Mouse (Mus musculus): ENCODE data around the gene Hydin. TPM values are rescaled to one million over a fixed set of nuclear protein-coding genes. Genes with fewer than 3 reads are reported as not detected.

Gene Hydin
- polyA plus RNA-seq, 1 experiment from 2014 or later, result 0.36 TPM

GRCm38 (mm10) chr8:110645340-110645739 lies 378.6 kb downstream of the Hydin start:
- Histone ChIP-seq H3K27me3 (ENCODE audit: control insufficient read depth, insufficient read depth, low read length) (no peaks in the 10 kb centered on the region), H3K4me2 (replicated peaks; ENCODE audit: low read depth, low read length) (no peak overlapping the region), H3K9ac (ENCODE audit: low read depth, low read length) (no peak overlapping the region), H3K36me3 (ENCODE audit: control insufficient read depth, insufficient read depth, low read length) (no peaks in the 10 kb centered on the region), H3K9me3 (ENCODE audit: control insufficient read depth, low read length) (no peaks in the 10 kb centered on the region), H3K27ac (ENCODE audit: low read depth, low read length) (no peak overlapping the region), H3K4me3 (ENCODE audit: low read depth, low read length) (no peak overlapping the region), H3K4me1 (replicated peaks; ENCODE audit: control insufficient read depth, insufficient read depth, low read length) (no peaks in the 10 kb centered on the region)
- no peak for ATAC-seq (ENCODE audit: low FRiP score)
- WGBS, result 89% methylated on average over 3 of the region's 3 CpGs
- DNase-seq (ENCODE audit: low spot score), result no peak

- DNase-seq (ENCODE audit: low spot score), result peak; percentile 70
Measured at GRCm38 (mm10) chr8:110646064-110646463, 379.3 kb downstream of the Hydin start.

GRCm38 (mm10) chr8:110648577-110648976 lies 381.8 kb downstream of the Hydin start:
- 95% methylated on average over 3 of the region's 3 CpGs for WGBS
- ATAC-seq (ENCODE audit: low FRiP score) (no peak), DNase-seq (ENCODE audit: low spot score) (no peak)
- Histone ChIP-seq H3K4me1 (replicated peaks; ENCODE audit: control insufficient read depth, insufficient read depth, low read length) (no peaks in the 10 kb centered on the region), H3K9me3 (ENCODE audit: control insufficient read depth, low read length) (no peaks in the 10 kb centered on the region), H3K4me2 (replicated peaks; ENCODE audit: low read depth, low read length) (no peak overlapping the region), H3K4me3 (ENCODE audit: low read depth, low read length) (no peak overlapping the region), H3K36me3 (ENCODE audit: control insufficient read depth, insufficient read depth, low read length) (no peaks in the 10 kb centered on the region), H3K27me3 (ENCODE audit: control insufficient read depth, insufficient read depth, low read length) (no peaks in the 10 kb centered on the region), H3K9ac (ENCODE audit: low read depth, low read length) (no peak overlapping the region), H3K27ac (ENCODE audit: low read depth, low read length) (no peak overlapping the region)

More at GRCm38 (mm10) chr8:110646064-110646463, 379.3 kb downstream of the Hydin start:
- Histone ChIP-seq H3K27ac (ENCODE audit: low read depth, low read length) (no peak overlapping the region), H3K27me3 (ENCODE audit: control insufficient read depth, insufficient read depth, low read length) (no peaks in the 10 kb centered on the region), H3K4me2 (replicated peaks; ENCODE audit: low read depth, low read length) (no peak overlapping the region), H3K9ac (ENCODE audit: low read depth, low read length) (no peak overlapping the region), H3K4me3 (ENCODE audit: low read depth, low read length) (no peak overlapping the region), H3K9me3 (ENCODE audit: control insufficient read depth, low read length) (no peaks in the 10 kb centered on the region), H3K36me3 (ENCODE audit: control insufficient read depth, insufficient read depth, low read length) (no peaks in the 10 kb centered on the region), H3K4me1 (replicated peaks; ENCODE audit: control insufficient read depth, insufficient read depth, low read length) (no peaks in the 10 kb centered on the region)
- ATAC-seq (ENCODE audit: low FRiP score), result no peak
- WGBS, result 53% methylated on average over 5 of the region's 6 CpGs

GRCm38 (mm10) chr8:110649286-110649685 lies 382.5 kb downstream of the Hydin start:
- ATAC-seq (ENCODE audit: low FRiP score) (no peak), DNase-seq (ENCODE audit: low spot score) (no peak)
- H3K4me1 ChIP-seq (replicated peaks; ENCODE audit: control insufficient read depth, insufficient read depth, low read length), result no peaks in the 10 kb centered on the region
- H3K9me3 ChIP-seq (ENCODE audit: control insufficient read depth, low read length), result no peaks in the 10 kb centered on the region
- H3K4me3 ChIP-seq (ENCODE audit: low read depth, low read length), result no peak overlapping the region
- no peaks in the 10 kb centered on the region for H3K27me3 ChIP-seq (ENCODE audit: control insufficient read depth, insufficient read depth, low read length)
- WGBS, result 95% methylated on average over 6 of the region's 6 CpGs
- no peaks in the 10 kb centered on the region for H3K36me3 ChIP-seq (ENCODE audit: control insufficient read depth, insufficient read depth, low read length)
- H3K9ac ChIP-seq (ENCODE audit: low read depth, low read length), result no peak overlapping the region
- H3K4me2 ChIP-seq (replicated peaks; ENCODE audit: low read depth, low read length), result no peak overlapping the region
- H3K27ac ChIP-seq (ENCODE audit: low read depth, low read length), result no peak overlapping the region

- ATAC-seq (ENCODE audit: low FRiP score), result no peak
- Histone ChIP-seq H3K36me3 (ENCODE audit: control insufficient read depth, insufficient read depth, low read length) (no peaks in the 10 kb centered on the region), H3K4me2 (replicated peaks; ENCODE audit: low read depth, low read length) (no peak overlapping the region), H3K4me3 (ENCODE audit: low read depth, low read length) (no peak overlapping the region), H3K9ac (ENCODE audit: low read depth, low read length) (no peak overlapping the region), H3K27ac (ENCODE audit: low read depth, low read length) (no peak overlapping the region), H3K27me3 (ENCODE audit: control insufficient read depth, insufficient read depth, low read length) (no peaks in the 10 kb centered on the region), H3K4me1 (replicated peaks; ENCODE audit: control insufficient read depth, insufficient read depth, low read length) (no peaks in the 10 kb centered on the region), H3K9me3 (ENCODE audit: control insufficient read depth, low read length) (no peaks in the 10 kb centered on the region)
- 88% methylated on average over 9 of the region's 9 CpGs for WGBS
- no peak for DNase-seq (ENCODE audit: low spot score)
Measured at GRCm38 (mm10) chr8:110650838-110651237, 384.1 kb downstream of the Hydin start.

- Histone ChIP-seq H3K4me3 (ENCODE audit: low read depth, low read length) (no peak overlapping the region), H3K27me3 (ENCODE audit: control insufficient read depth, insufficient read depth, low read length) (no peaks in the 10 kb centered on the region), H3K4me2 (replicated peaks; ENCODE audit: low read depth, low read length) (no peak overlapping the region), H3K4me1 (replicated peaks; ENCODE audit: control insufficient read depth, insufficient read depth, low read length) (no peaks in the 10 kb centered on the region), H3K36me3 (ENCODE audit: control insufficient read depth, insufficient read depth, low read length) (no peaks in the 10 kb centered on the region), H3K9me3 (ENCODE audit: control insufficient read depth, low read length) (no peaks in the 10 kb centered on the region), H3K27ac (ENCODE audit: low read depth, low read length) (no peak overlapping the region), H3K9ac (ENCODE audit: low read depth, low read length) (no peak overlapping the region)
- WGBS, result 89% methylated on average over 4 of the region's 4 CpGs
- ATAC-seq (ENCODE audit: low FRiP score), result no peak
- no peak for DNase-seq (ENCODE audit: low spot score)
Measured at GRCm38 (mm10) chr8:110651847-110652246, 385.1 kb downstream of the Hydin start.

- Histone ChIP-seq H3K27ac (ENCODE audit: low read depth, low read length) (no peak overlapping the region), H3K4me1 (replicated peaks; ENCODE audit: control insufficient read depth, insufficient read depth, low read length) (no peaks in the 10 kb centered on the region), H3K4me2 (replicated peaks; ENCODE audit: low read depth, low read length) (no peak overlapping the region), H3K36me3 (ENCODE audit: control insufficient read depth, insufficient read depth, low read length) (no peaks in the 10 kb centered on the region), H3K9me3 (ENCODE audit: control insufficient read depth, low read length) (no peaks in the 10 kb centered on the region), H3K27me3 (ENCODE audit: control insufficient read depth, insufficient read depth, low read length) (no peaks in the 10 kb centered on the region), H3K9ac (ENCODE audit: low read depth, low read length) (no peak overlapping the region), H3K4me3 (ENCODE audit: low read depth, low read length) (no peak overlapping the region)
- ATAC-seq (ENCODE audit: low FRiP score) (no peak), DNase-seq (ENCODE audit: low spot score) (no peak)
- WGBS, result 88% methylated on average over 9 of the region's 9 CpGs
Measured at GRCm38 (mm10) chr8:110654075-110655060, 387.6 kb downstream of the Hydin start.

GRCm38 (mm10) chr8:110655827-110656226 lies 389.1 kb downstream of the Hydin start:
- H3K4me3 ChIP-seq (ENCODE audit: low read depth, low read length), result no peak overlapping the region
- H3K4me2 ChIP-seq (replicated peaks; ENCODE audit: low read depth, low read length), result no peak overlapping the region
- H3K4me1 ChIP-seq (replicated peaks; ENCODE audit: control insufficient read depth, insufficient read depth, low read length), result no peaks in the 10 kb centered on the region
- H3K9ac ChIP-seq (ENCODE audit: low read depth, low read length), result no peak overlapping the region
- no peaks in the 10 kb centered on the region for H3K36me3 ChIP-seq (ENCODE audit: control insufficient read depth, insufficient read depth, low read length)
- no peak overlapping the region for H3K27ac ChIP-seq (ENCODE audit: low read depth, low read length)
- no peaks in the 10 kb centered on the region for H3K27me3 ChIP-seq (ENCODE audit: control insufficient read depth, insufficient read depth, low read length)
- no peaks in the 10 kb centered on the region for H3K9me3 ChIP-seq (ENCODE audit: control insufficient read depth, low read length)
- ATAC-seq (ENCODE audit: low FRiP score) (no peak), DNase-seq (ENCODE audit: low spot score) (no peak)
- 90% methylated on average over 1 of the region's 1 CpGs for WGBS

- Histone ChIP-seq H3K4me1 (replicated peaks; ENCODE audit: control insufficient read depth, insufficient read depth, low read length) (no peaks in the 10 kb centered on the region), H3K27ac (ENCODE audit: low read depth, low read length) (no peak overlapping the region), H3K27me3 (ENCODE audit: control insufficient read depth, insufficient read depth, low read length) (no peaks in the 10 kb centered on the region), H3K36me3 (ENCODE audit: control insufficient read depth, insufficient read depth, low read length) (no peaks in the 10 kb centered on the region), H3K9me3 (ENCODE audit: control insufficient read depth, low read length) (no peaks in the 10 kb centered on the region), H3K4me2 (replicated peaks; ENCODE audit: low read depth, low read length) (no peak overlapping the region), H3K9ac (ENCODE audit: low read depth, low read length) (no peak overlapping the region), H3K4me3 (ENCODE audit: low read depth, low read length) (no peak overlapping the region)
- DNase-seq (ENCODE audit: low spot score) (no peak), ATAC-seq (ENCODE audit: low FRiP score) (no peak)
- 90% methylated on average over 2 of the region's 2 CpGs for WGBS
Measured at GRCm38 (mm10) chr8:110657661-110658060, 390.9 kb downstream of the Hydin start.

Measured in hindbrain, embryonic 11.5 days (tissue).